ENCODE assay signal across 8 mouse cellular contexts in genomic region chr10:59223301-59223700, GRCm38 (mm10). TPM values are rescaled to one million over a fixed set of nuclear protein-coding genes. Genes with fewer than 3 reads are reported as not detected.
DNase-seq lines count a peak whose midpoint lies in the region; ATAC-seq and TF ChIP-seq lines count a peak whose summit lies in the region.

No protein-coding gene starts in this region.

- no peaks in the 10 kb centered on the region for H3K36me3 ChIP-seq in lung, embryonic 14.5 days (ENCODE audit: insufficient read depth)
- no peaks in the 10 kb centered on the region for H3K36me3 ChIP-seq in forebrain, embryonic 12.5 days (replicated peaks)
- no peaks in the 10 kb centered on the region for H3K36me3 ChIP-seq in limb, embryonic 11.5 days (ENCODE audit: control insufficient read depth, insufficient read depth, low read length)

- H3K4me3 ChIP-seq in lung, embryonic 14.5 days (ENCODE audit: low read depth, low read length), result peak overlapping the region; percentile 87
- H3K4me3 ChIP-seq in forebrain, embryonic 12.5 days (replicated peaks), result peak overlapping the region; percentile 83
- H3K4me3 ChIP-seq in limb, embryonic 11.5 days (ENCODE audit: low read depth, low read length), result peak overlapping the region; percentile 83
- H3K4me3 ChIP-seq in olfactory bulb, adult 2 months (ENCODE audit: insufficient read depth, low read depth, low read length), result peak overlapping the region; percentile 98

- H3K4me1 ChIP-seq in lung, embryonic 14.5 days (ENCODE audit: insufficient read depth), result peaks cover 3% of the 10 kb centered on the region; the same call in 1 of the 2 replicates
- peaks cover 32% of the 10 kb centered on the region for H3K4me1 ChIP-seq in forebrain, embryonic 12.5 days
- H3K4me1 ChIP-seq in limb, embryonic 11.5 days (ENCODE audit: control insufficient read depth, insufficient read depth, low read length), result no peaks in the 10 kb centered on the region
- peaks cover 11% of the 10 kb centered on the region for H3K4me1 ChIP-seq in olfactory bulb, adult 2 months (ENCODE audit: control insufficient read depth, insufficient read depth, low read length)

- WGBS in lung, embryonic 14.5 days, result 40% methylated on average over 14 of the region's 14 CpGs
- 51% methylated on average over 14 of the region's 14 CpGs for WGBS in forebrain, embryonic 12.5 days
- WGBS in limb, embryonic 11.5 days, result 33% methylated on average over 14 of the region's 14 CpGs
- 64% methylated on average over 14 of the region's 14 CpGs for WGBS in olfactory bulb, adult 2 months

- peak overlapping the region; percentile 92 for H3K9ac ChIP-seq in lung, embryonic 14.5 days
- H3K9ac ChIP-seq in forebrain, embryonic 12.5 days, result peak overlapping the region; percentile 88
- peak overlapping the region; percentile 12; the same call in 1 of the 2 replicates for H3K9ac ChIP-seq in limb, embryonic 11.5 days (ENCODE audit: low read length)

- no peaks in the 10 kb centered on the region; the same call in 1 of the 2 replicates for H3K27me3 ChIP-seq in lung, embryonic 14.5 days (ENCODE audit: insufficient read depth, low read length)
- peaks cover 3% of the 10 kb centered on the region; the same call in 1 of the 2 replicates for H3K27me3 ChIP-seq in forebrain, embryonic 12.5 days
- no peaks in the 10 kb centered on the region for H3K27me3 ChIP-seq in limb, embryonic 11.5 days (ENCODE audit: control insufficient read depth, insufficient read depth, low read length)

- H3K27ac ChIP-seq in lung, embryonic 14.5 days (ENCODE audit: low read depth), result no peak overlapping the region
- no peak overlapping the region for H3K27ac ChIP-seq in forebrain, embryonic 12.5 days
- H3K27ac ChIP-seq in limb, embryonic 11.5 days (replicated peaks; ENCODE audit: low read depth, low read length), result no peak overlapping the region
- no peak overlapping the region for H3K27ac ChIP-seq in olfactory bulb, adult 2 months (ENCODE audit: insufficient read depth, low read depth, low read length)

- TF ChIP-seq CTCF in lung, embryonic 14.5 days (IDR thresholded peaks at IDR 0.05; ENCODE audit: low read depth), result no peak
- no peak for TF ChIP-seq CTCF in olfactory bulb, adult 2 months (IDR thresholded peaks at IDR 0.05; ENCODE audit: insufficient read depth, low read depth, low read length)

- H3K4me2 ChIP-seq in lung, embryonic 14.5 days, result peak overlapping the region; percentile 100
- peak overlapping the region; percentile 100 for H3K4me2 ChIP-seq in forebrain, embryonic 12.5 days
- H3K4me2 ChIP-seq in limb, embryonic 11.5 days (ENCODE audit: low read depth, severe bottlenecking), result peak overlapping the region; percentile 95

- no peak for DNase-seq in lung, embryonic 14.5 days
- no peak for DNase-seq in lung, postnatal 36 days
- DNase-seq in limb, embryonic 11.5 days (ENCODE audit: low spot score), result peak; percentile 24
- no peak for DNase-seq in left cerebral cortex, postnatal 36 days (ENCODE audit: low spot score in 2 of 2)
- DNase-seq in adrenal gland, postnatal 14 days, result no peak
- DNase-seq in cerebellum, adult 9-10 months, result no peak

- TF ChIP-seq POLR2A in olfactory bulb, adult 2 months (IDR thresholded peaks at IDR 0.05; ENCODE audit: insufficient read depth, low read depth, low read length), result no peak

- no peak for ATAC-seq in lung, embryonic 14.5 days (ENCODE audit: insufficient read depth)
- ATAC-seq in forebrain, embryonic 12.5 days (ENCODE audit: low FRiP score), result no peak
- no peak for ATAC-seq in limb, embryonic 11.5 days (ENCODE audit: insufficient number of reproducible peaks, low FRiP score, low TSS enrichment, low read depth)

- H3K9me3 ChIP-seq in lung, embryonic 14.5 days (ENCODE audit: low read depth, low read length), result no peaks in the 10 kb centered on the region
- H3K9me3 ChIP-seq in forebrain, embryonic 12.5 days, result no peaks in the 10 kb centered on the region
- no peaks in the 10 kb centered on the region for H3K9me3 ChIP-seq in limb, embryonic 11.5 days (ENCODE audit: control insufficient read depth, low read length)

- intact Hi-C loops in left cerebral cortex, postnatal 36 days (cut with DNase I), result loop anchor here (5.0 kb wide), 1 partner anchor 56 kb away; no protein-coding TSS in a partner anchor

RNA-seq across cellular contexts. Expression of gene Sowahc, which starts 1.5 kb away (rescaled TPM):
- 9.5 and 10.5 TPM in 2 replicates for polyA plus RNA-seq in lung, embryonic 14.5 days (2014; fragmentation: Nextera tagmentation; extraction: Ambion mirVana)
- polyA plus RNA-seq in forebrain, embryonic 12.5 days (2016; fragmentation: Nextera tagmentation; extraction: Ambion mirVana), result 19.3 and 19.7 TPM in 2 replicates
- polyA plus RNA-seq in limb, embryonic 11.5 days (2014; fragmentation: Nextera tagmentation; extraction: Ambion mirVana), result 10.2 and 11.0 TPM in 2 replicates
- polyA plus RNA-seq in olfactory bulb, adult 2 months (2012; ENCODE audit: insufficient read depth, insufficient read length, low replicate concordance, missing spikeins), result not detected in 2 replicates
- total RNA-seq in left cerebral cortex, postnatal 36 days (2021), result 1 to 10 TPM; 7.9 to 8.8 TPM
- 22.7 and 24.6 TPM in 2 replicates for total RNA-seq in adrenal gland, postnatal 14 days (2021)

RNA-seq across cellular contexts. Expression of gene Sept10, which starts 1.7 kb away (rescaled TPM):
- polyA plus RNA-seq in lung, embryonic 14.5 days (2014; fragmentation: Nextera tagmentation; extraction: Ambion mirVana), result 68.5 and 69.4 TPM in 2 replicates
- 30.0 and 30.4 TPM in 2 replicates for polyA plus RNA-seq in forebrain, embryonic 12.5 days (2016; fragmentation: Nextera tagmentation; extraction: Ambion mirVana)
- polyA plus RNA-seq in limb, embryonic 11.5 days (2014; fragmentation: Nextera tagmentation; extraction: Ambion mirVana), result 51.8 and 56.5 TPM in 2 replicates
- polyA plus RNA-seq in olfactory bulb, adult 2 months (2012; ENCODE audit: insufficient read depth, insufficient read length, low replicate concordance, missing spikeins), result not detected in 2 replicates
- total RNA-seq in left cerebral cortex, postnatal 36 days (2021), result 1 to 10 TPM; 6.4 to 7.3 TPM
- total RNA-seq in adrenal gland, postnatal 14 days (2021), result 52.2 and 54.0 TPM in 2 replicates

Comparison
In these comparisons a context has a peak if more than half of its experiments do, and no peak if none do; other contexts are left out.
1. H3K9ac ChIP-seq: peak in every context shown above with its lines; median percentile 92 in lung, embryonic 14.5 days; 88 in forebrain, embryonic 12.5 days; 12 in limb, embryonic 11.5 days.
2. RNA of gene Sowahc, which starts 1.5 kb away (polyA plus RNA-seq): 19.3 to 19.7 TPM in forebrain, embryonic 12.5 days, 9.5 to 10.5 TPM in lung, embryonic 14.5 days and 10.2 to 11.0 TPM in limb, embryonic 11.5 days; not detected in olfactory bulb, adult 2 months; every median in the first group is over 10 times any median in the second.
3. RNA of gene Sept10, which starts 1.7 kb away (polyA plus RNA-seq): 68.5 to 69.4 TPM in lung, embryonic 14.5 days, 51.8 to 56.5 TPM in limb, embryonic 11.5 days and 30.0 to 30.4 TPM in forebrain, embryonic 12.5 days; not detected in olfactory bulb, adult 2 months; every median in the first group is over 10 times any median in the second.
4. Peak in every context shown above with its lines, with median percentiles within 50 percentile points of each other: H3K4me2 ChIP-seq and H3K4me3 ChIP-seq.